Mouse (Mus musculus) stomach, postnatal 0 days (tissue): Measurements from ENCODE around the gene Stk11.

Source experiments
- CTCF ChIP-seq: IDR thresholded peaks from 2 replicates; pipeline ENCODE4 v1.5.1; 2016; ENCODE audit warnings: antibody characterized with exemption, low read depth, mild to moderate bottlenecking, moderate library complexity
- EP300 ChIP-seq: optimal IDR thresholded peaks from 2 replicates; pipeline ENCODE3; 2016; ENCODE audit warnings: antibody characterized with exemption

GRCm38 (mm10) chr10:80147146-80147718 lies 31.6 kb downstream of the Stk11 start:
- TF ChIP-seq CTCF (no peak), EP300 (no peak)
